Mouse (Mus musculus): Measurements from ENCODE around the gene Msx3. TPM values are rescaled to one million over a fixed set of nuclear protein-coding genes. Genes with fewer than 3 reads are reported as not detected.

Gene Msx3
- total RNA-seq, 2 experiments from 2014 or later = not detected

DNA sequence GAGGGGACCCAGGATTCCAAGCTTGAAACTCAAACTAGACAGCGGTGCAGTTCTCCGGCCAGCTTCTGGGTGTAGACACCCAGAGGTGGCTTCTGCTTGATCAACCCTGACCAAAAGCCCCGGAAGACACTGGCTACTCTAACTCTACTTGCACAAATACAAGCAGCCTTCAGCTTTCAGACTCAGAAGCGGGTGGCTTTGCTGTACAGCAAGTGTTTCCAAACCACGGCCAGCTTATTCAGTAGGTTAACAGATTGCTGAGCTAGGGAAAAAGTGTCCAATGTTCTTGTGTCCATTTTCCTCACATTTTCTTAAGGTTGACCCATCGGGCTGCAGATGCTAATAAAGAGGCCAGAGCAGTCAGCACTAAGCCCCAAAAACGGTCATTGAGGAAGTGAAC, 9.6 kb upstream of the Msx3 start:
- no peak for DNase-seq
- intact Hi-C loops (cut with DNase I) = no loop called here

DNA sequence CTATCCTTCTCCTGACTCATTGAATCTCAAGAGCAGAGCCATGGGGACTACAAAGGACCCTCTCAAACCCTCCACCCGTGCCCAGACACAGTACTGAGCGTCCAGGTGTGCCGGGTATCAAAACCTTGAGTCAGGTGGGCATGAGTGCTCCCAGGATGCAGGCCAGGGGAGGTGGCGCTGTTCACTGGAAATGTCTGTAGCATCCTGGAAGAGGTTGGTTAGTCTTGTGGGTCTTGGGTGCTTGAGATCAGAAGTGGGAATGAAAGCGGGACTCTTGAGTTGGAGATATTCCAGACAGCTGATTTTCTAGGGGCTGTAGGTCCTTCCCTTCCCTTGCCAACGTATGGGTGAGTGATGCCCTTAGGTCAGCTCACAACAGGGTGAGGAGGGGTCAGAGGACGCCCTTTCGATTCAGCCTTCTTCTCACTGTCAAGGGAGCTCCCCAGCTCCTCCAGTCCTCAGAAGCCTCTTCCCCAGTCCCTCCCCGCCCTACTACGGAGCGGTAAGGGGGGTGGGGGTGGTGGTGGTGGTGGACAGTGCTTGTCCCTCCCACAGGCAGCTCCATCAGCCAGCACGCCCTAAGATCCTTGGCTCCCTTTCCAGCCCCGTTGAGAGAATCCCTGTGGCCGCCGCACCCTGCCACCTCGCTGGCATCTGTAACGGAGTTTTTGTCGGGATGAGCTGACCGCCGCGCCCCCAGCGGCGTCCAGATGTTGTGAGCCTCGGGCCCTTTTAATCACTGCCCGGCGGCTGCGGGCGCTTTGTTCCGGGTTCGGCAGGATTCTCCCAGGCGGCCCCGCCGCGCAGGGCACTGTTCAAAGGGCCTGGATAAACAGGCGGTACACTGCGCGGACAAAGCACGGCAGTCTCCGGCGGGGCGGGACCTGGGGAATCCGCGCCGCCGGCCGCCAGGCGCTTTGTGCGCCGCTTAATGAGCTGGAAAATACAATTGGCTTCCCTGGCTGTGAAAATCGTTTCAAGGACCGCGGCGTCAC, 8.8 kb upstream of the Msx3 start:
- intact Hi-C loops (cut with DNase I) = no loop called here
- no peak for DNase-seq

GRCm38 (mm10) chr7:140054124-140054523, 5.2 kb upstream of the Msx3 start:
- no peak for DNase-seq
- intact Hi-C loops (cut with DNase I) = no loop called here

DNA sequence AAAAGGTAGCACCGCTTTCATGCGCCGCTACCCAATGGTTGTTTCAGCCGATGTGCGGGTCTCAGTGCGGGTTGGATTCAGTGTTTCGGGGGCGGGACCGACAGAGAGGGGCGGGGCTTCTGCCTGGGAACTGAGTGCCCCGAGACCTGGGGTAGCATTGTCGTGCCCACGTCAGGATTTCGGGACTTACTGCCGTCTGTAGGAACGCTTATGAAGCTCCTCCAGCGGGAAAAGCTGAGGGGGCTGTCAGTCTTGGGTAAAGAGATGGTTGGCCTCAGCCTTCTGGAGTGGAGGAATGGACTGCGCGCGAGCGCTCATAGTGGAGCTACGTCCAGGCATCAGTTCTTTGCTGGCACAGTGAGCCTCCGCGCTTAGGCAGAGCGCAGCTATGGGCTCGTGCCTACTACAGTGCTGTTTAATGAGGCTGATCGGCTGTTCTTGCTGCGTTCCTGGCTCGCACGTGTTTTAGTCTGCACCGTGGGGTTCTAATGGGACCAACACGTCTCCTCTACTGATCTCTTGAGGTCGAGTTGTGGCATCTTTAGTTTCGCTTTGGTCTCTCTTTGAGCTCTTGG, 313 bp upstream of the Msx3 start:
- peak; percentile 16 to 28 for DNase-seq
- intact Hi-C loops (cut with DNase I) = no loop called here

GRCm38 (mm10) chr7:140047811-140048311, 1.0 kb downstream of the Msx3 start:
- intact Hi-C loops (cut with DNase I) = no loop called here

DNA sequence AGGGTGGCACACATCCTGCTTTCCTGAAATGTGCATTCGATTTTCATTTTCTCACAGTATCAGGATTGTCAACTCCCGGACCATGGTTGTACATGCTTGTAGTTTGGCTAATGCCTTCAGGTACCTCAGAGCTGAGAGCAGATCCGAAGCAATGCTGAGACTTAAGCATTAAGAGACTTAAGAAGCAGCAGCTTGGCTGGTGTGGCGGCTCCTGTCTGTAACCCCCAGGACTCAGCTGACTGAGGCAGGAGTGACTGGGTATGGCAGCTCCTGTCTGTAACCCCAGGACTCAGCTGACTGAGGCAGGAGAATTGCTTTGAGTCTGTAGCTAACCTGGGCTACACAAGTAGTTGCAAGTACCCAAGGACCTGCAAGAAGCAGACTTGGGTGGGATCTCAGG, 3.3 kb downstream of the Msx3 start:
- DNase-seq = no peak
- intact Hi-C loops (cut with DNase I) = no loop called here

More at GRCm38 (mm10) chr7:140047811-140048311, 1.0 kb downstream of the Msx3 start:
- DNase-seq = no peak

GRCm38 (mm10) chr7:140042728-140043127, 6.2 kb downstream of the Msx3 start:
- intact Hi-C loops (cut with DNase I) = no loop called here
- DNase-seq = no peak

- no peak for DNase-seq
- intact Hi-C loops (cut with DNase I) = loop anchor here (5.0 kb wide), 2 partner anchors 85 to 100 kb away; partner anchors contain the start of gene Mtg1
Observed at GRCm38 (mm10) chr7:140037171-140037555, 11.7 kb downstream of the Msx3 start.

DNA sequence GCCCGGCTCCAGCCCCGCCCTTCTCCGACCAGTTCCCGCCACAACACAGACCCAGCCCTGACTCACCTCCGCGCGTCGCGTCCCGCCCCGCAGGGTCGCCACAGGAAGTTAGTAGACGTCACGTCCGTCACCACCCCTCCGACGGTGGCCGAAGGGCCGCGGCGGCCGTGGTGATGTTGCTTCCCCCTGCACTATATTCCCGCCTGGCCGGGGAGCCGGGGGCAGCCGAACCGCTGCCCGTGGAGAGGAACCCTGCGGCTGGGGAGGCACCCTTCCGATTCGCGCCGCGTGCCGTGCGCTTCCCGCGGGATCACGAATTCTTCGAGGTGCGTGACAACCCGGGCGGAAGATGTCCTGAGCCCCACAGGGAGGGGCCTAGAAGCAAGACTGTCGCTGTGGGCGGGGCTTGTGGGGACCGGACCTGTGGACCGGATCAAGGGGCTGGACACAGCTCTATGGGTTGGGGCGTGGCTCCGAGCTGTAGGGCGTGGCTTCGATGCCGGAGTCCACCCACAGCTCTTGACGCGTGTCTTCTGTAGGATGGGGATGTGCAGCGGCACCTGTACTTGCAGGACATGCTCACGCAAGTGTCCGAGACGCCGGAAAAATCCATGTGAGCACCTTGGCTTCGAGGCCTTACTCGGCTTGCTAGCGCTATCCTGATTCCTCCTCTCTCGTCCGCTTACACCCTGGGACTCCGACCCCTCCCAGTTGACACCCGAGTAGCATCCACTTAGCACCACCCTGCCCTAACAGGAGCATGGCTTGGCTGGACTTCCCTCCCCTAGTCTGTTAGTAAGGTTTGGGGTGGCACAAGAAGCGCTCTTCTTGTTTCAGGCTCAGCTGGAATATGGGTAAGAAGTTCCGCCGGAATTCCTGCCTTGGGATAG, 12.4 kb downstream of the Msx3 start, which contains the start of the genes Zfp511 and Tubgcp2:
TSS of gene Zfp511 (plus strand) at position 111 of the 890 bp plus-strand sequence.
TSS of gene Tubgcp2 (minus strand) at position 389 of the 890 bp plus-strand sequence.
- DNase-seq = peak; percentile 92 to 96
- intact Hi-C loops (cut with DNase I) = loop anchor here (5.0 kb wide), 2 partner anchors 86 to 101 kb away; partner anchors contain the start of gene Mtg1

- DNase-seq = no peak
- intact Hi-C loops (cut with DNase I) = loop anchor here (5.0 kb wide), 2 partner anchors 87 to 102 kb away; partner anchors contain the start of gene Mtg1
Observed at GRCm38 (mm10) chr7:140035456-140035855, 13.4 kb downstream of the Msx3 start.

- no peak for DNase-seq
- intact Hi-C loops (cut with DNase I) = no loop called here
Observed at GRCm38 (mm10) chr7:140033386-140033785, 15.5 kb downstream of the Msx3 start.

- no peak for DNase-seq
- intact Hi-C loops (cut with DNase I) = no loop called here
Observed at GRCm38 (mm10) chr7:140032366-140032765, 16.5 kb downstream of the Msx3 start.

DNA sequence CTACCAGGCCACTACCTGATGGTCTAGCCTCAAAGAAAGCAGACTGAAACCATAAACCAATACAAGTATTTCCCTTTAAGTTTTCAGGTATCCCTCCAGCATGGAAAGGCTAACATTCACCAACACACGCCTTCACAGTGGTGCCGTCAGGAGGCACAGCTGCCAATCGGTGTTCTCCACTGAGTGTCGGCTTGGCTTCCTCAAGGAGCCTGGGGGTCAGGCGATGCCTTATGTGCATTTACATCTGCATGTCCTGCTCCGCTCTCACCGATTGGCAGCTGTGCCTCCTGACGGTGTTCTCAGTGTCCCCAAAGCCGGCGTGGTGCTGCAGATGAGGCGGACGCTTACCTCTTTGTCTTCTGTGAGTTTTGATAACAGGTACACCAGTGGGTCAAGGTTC, 17.1 kb downstream of the Msx3 start:
- no peak for DNase-seq
- intact Hi-C loops (cut with DNase I) = no loop called here

DNA sequence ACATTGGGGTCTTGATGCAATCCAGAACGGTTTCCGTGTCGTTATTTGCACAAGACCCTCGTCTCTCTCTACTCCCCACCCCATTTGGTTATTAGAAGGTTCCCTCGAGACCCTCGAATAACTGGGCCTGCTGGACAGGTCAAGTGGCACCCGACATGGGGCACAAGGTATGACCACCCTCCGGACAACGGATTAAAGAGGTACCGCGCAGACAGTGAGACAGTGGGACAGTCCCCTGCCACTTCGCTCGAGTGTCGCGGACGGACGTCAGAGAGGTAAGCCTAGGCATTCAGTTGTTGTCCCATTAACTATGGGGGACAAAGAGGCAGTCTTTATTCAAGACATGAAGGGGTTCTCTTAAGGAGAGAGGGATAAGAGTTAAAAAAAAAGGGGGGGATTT, 37.6 kb downstream of the Msx3 start:
- no peak for DNase-seq
- intact Hi-C loops (cut with DNase I) = no loop called here

- intact Hi-C loops (cut with DNase I) = no loop called here
- no peak for DNase-seq
Observed at GRCm38 (mm10) chr7:140007781-140008180, 41.1 kb downstream of the Msx3 start.

GRCm38 (mm10) chr7:140006861-140007611, 41.9 kb downstream of the Msx3 start:
- intact Hi-C loops (cut with DNase I) = no loop called here

DNA sequence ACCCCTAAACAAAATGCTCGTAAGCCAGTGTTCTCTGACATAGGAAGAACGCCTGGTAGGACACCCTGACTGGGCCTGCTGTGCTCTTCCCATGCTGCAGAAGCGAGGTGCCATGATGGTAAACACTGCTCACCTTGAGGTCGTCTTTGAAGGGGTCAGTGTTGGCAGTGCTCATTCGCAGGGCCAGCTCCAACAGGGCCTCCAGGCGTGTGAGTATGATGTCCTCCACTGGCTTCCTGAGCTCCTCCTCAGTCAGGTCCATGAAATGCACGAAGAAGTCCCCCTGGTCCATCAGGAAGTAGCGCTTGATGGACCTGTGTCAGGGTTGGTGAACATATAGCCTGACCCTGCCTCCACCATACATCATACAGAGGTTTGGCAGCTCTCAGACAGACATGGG, 44.2 kb downstream of the Msx3 start:
- intact Hi-C loops (cut with DNase I) = no loop called here
- no peak for DNase-seq

More at GRCm38 (mm10) chr7:140006861-140007611, 41.9 kb downstream of the Msx3 start:
- no peak for DNase-seq

DNA sequence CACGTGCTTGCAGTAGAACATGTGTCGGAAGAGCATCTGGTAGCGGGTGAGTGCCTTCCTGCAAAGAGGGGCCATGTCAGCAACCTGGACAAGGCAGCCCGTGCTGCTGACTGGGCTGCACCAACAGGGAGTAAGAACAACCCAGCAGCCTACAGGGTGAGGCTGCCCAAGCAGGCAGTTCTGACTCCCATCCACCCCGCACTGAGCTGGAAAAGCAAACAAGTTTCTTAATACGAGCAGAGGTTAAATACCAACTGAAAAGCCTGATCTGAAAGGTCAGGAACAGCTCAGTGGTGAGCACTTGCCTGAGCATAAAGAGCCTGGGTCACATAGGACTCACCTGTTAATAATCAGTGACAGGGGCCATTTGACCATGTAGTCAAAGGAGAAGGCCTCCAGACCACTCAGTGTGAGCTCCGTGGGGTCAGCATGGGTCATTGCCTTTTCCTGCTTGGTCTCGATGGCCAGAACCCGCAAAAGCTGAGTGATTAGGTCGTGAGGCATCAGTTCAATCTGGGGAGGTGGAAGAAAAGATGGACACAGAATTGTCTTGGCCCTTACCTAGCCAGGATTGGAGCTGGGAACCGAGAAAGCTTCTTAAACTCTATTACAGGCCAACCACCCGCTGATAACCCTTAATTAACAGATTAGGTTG, 47.7 kb downstream of the Msx3 start:
- no peak for DNase-seq
- intact Hi-C loops (cut with DNase I) = no loop called here
